Mouse (Mus musculus) v-Abl transformed pro-B cells (cell line): ENCODE results near the gene Cxcl3.
"Not testable (repeated sequence)": the region's sequence is repeated elsewhere in the genome, so short reads cannot be mapped to it uniquely, and the experiment has no call there.

ENCODE experiments used
- in situ Hi-C, 2 experiments: fragments of 400-800 bp; cut with MboI; formaldehyde crosslinking; loops; one replicate each; pipeline ENCODE4 v1.15.1; 2025; ENCODE audit not compliant: unreplicated experiment in 2 of 2

Gene Cxcl3

DNA sequence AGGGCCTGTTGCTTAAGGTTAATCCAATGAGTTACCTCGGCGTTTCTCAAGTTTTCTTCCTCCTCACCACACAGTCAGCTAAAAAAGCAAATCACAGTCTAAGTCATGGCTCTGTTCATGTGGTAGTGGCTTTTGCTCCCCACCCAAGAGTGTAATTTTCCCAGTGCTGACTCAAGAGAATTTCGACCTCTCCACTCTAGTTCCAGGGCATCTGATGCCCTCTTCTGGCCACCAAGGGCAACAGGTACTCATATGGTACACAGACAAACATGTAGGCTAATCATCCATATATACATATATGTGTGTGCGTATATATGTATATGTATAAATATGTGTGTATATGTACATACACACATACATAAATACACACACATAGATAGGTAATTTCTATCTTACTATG, 2.2 kb downstream of the Cxcl3 start:
- in situ Hi-C loops, result loop anchor here in 1 of 2 experiments (5.0 kb wide), 1 partner anchor 126 kb away; no protein-coding TSS in a partner anchor

DNA sequence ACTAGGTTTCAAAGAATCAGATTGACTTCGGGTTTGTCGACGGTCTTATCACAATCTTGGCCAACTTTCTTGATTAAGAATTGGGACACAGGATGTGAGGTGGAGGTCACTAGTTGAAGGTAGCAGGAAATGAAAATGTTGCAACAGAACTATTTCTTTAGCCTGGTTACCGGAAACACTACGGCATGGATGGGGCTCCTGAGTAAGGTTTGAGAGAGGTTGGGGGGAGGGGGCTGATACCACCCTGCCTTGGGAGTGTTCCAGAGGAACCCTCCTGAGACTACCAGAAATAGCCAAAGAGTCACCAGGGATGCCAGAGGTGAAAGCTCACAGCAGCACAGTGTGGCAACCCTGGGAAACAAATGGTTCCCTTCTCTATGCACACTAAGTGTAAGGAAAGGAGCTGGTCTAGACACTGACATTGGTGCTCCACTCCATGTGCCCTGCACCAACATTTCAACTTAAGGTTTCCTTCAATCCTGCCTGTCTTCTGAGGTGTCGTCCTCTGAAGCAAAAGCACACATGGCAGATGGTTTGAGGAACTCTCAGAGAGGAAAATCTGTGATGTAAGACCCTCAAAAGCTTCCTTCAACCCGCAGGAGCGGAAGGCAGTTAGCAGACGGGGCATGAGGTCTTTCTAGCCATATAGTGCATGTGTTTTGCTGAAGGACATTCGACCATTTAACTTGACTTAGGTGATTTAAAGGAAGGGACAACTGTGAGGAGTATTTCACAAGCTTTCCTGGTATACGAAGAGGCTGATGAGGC, 3.6 kb downstream of the Cxcl3 start:
- in situ Hi-C loops, result loop anchor here (5.0 kb wide), 1 partner anchor 127 kb away; no protein-coding TSS in a partner anchor

DNA sequence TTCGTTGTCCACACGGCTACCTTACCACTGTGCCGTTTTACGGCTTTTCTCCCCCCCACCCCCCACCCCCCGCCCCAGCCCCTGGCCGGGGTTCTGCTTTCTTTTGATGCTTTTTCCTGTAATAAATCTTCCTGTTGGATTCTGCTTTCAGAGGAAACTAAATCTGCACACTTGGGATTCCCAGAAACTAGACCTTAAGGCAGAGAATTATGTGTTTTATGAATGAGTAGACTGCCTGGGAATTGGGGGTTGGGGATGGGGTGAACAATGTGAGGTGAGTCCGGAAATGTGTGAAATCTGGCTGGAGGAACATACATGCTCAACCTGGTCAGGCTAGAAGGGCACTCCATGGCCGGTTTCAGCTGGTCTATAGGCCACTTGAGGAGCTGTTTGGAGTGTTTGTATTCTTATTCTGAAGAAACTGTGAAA, 4.2 kb downstream of the Cxcl3 start:
- in situ Hi-C loops, result loop anchor here in 1 of 2 experiments (5.0 kb wide), 1 partner anchor 128 kb away; no protein-coding TSS in a partner anchor

DNA sequence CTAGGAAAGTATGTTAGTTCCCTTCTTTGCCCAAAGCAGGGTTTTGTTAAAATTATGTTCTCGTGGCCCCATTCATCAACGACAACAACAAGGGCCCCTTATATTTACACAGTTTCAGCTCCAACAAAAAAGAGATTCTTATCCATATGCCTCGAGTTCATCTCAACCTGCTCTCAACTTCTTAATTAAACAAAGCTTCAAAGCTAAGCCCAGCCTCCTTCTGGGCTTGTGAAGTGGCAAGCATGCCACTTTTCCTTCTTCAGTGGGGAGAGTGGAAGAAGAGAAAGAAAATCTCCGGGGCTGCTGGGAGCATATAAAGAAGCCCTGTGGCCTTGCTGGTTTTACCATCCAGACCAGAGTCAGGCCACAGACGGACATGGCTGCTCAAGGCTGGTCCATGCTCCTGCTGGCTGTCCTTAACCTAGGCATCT, 8.3 kb downstream of the Cxcl3 start, which contains the start of gene Cxcl15:
TSS of gene Cxcl15 (plus strand) at position 340 of the 431 bp plus-strand sequence.
- in situ Hi-C loops, result loop anchor here in 1 of 2 experiments (5.0 kb wide), 1 partner anchor 132 kb away; no protein-coding TSS in a partner anchor

DNA sequence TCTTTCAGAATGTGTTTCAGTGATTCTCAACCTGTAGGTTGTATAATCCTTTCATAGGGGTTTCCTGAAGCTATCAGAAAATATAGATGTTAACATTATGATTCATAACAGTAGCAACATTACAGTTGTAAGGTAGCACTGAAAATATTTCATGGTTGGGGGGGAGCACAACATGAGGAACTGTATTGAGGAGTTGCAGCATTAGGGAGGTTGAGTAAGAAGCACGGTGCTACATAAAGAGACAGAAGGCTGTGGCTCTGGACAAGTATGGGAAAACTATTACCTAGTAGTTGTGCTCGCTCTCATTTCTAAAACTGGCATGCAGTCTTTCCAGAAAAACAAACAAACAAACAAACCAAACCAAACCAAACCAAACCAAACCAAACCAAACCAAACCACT, 9.5 kb downstream of the Cxcl3 start:
- in situ Hi-C loops, result not testable (repeated sequence)

DNA sequence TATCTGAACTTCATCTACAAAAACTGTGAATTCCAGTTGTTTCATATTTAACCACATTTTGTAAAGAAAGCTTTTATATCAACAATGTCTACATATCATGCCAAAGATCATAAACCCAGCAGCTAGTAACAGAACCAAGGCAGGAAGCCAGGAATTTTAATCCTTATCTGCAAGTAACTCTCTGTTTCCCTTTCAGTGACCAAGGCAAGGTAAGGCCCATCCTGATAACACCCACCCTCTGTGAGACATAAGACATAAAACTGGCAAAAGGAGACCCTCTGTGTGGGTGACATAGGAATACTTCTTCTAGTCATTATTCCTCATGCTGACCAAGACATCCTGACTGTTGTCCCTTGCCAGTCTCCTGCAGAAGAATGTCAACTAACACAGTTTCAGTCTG, 18.7 kb downstream of the Cxcl3 start:
- in situ Hi-C loops, result no loop called here

DNA sequence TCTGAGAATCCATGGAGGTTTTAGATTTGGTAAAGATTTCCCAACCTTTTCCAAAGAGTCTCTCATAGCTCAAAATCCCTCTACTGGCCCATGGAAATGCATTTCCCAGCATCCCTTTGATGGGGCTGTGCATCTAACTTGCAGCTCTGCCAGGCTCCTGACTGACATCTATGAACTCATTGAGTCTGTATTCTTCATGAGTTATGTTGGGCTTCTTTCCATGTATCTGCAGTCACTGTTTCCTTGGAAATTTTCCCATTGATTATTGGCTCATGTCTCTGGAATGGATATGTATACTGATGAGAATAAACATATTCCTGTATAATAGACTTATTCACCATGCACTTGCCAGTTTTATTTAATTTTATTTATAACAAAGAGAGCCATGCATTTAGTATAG, 20.1 kb downstream of the Cxcl3 start:
- in situ Hi-C loops, result no loop called here

DNA sequence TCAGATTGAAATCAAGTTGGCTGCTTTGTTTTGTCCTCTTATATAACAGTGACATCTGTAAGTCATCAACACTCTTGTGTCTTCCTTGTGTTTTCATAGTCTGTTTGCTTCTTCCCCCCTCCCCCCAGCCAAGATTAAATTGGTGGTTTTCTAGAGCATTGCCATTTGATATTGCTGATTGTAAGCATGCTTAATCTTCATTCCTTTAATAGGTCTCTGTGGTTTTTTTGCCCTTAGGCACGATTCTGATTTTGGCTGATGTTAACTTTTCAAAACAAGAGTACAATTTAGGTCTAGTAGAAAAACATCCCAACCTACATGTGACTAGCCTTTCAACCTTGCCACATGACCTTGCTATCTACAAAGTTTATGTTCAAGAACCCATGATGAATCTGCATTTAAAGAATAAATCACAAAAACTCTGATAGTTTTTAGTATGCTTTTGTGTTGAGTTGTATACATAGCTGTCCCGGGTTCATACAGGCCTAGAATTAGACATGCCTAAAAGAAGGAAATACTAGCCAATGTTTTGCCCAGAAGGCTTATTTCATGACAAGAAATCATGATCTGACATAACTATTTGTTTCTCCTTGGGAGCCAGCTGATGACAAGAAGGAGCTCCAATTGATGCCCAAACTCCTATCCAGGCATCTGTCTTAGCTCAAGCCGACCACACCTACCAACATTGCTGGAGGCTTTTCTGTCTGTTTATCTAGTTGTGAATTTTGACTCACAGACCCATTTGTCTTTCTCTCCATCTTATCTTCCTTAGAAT, 21.5 kb downstream of the Cxcl3 start:
- in situ Hi-C loops, result no loop called here

DNA sequence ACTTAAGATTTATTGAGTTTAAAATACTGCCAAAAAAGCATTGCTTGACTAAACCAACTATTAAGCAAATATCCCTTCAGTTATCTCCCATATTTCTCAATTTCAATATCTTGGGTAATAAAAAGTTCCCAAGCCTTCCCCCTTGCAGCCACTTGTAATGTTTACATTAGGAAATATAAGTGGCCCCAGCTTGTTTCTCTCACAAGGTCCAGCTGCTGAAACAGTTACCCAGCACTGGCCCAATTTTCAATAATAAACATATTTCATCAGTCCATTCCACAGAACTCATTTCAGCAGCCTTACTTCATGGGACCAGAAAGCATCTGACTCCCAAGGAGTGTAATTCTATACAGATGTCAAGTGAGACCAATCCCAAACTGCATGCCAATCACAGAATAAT, 33.9 kb downstream of the Cxcl3 start:
- in situ Hi-C loops, result no loop called here

DNA sequence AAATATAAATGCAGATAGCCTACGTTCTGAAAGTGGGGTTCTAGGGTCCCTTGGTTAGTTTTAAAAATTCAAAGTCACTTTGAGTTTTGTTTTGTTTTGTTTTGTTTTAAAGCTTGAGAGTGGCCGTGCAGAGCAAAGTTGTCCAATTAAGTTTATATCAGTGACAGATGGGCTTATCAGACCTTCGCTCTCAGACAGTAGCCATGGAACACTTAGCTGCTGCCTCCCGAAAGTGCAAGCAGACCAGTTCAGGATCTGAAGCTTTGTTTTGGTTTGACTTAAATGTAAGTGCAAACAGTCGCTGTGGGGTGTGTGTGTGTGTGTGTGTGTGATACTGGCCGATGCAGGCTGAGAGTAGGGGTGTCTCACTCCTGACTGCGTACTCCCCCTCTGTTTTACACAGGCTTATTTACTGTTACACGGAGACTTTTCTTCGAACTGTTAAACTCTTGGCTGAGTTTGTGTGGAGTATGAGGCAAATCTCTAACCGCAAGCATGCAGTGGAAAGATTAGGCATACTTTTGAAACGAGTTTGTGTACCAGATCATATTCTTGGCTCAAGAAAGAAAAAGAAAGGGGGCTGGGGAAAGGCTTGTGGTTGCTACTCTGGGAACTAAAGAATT, 46.4 kb downstream of the Cxcl3 start:
- in situ Hi-C loops, result no loop called here

DNA sequence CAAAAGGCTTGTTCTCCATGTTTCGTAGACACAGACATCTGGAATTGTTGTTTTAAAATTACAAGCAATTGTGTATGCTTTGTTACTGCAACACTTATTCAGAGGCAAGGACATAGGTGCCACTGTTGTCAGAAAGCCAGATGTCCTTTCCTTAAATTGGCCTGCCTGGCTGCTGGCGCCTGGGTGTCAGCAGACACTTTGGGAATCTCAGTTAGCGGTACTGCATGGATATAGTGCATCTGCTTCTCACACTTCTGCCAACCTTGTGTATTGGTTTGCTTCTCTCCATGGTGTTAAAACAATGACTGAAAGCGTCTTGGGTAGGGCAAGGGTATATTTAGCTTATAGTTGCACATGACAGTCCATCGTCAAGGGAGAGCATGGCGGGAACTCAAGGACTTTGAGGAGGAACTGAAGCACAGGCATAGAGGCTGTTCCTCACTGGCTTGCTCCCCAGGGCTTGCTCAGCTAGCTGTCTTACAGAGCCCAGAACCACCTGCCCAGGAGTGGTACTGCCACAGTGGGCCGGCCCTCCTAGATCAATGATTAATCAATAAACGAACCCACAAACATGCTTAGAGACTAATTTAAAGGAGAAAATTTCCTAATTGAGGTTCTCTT, 47.0 kb downstream of the Cxcl3 start:
- in situ Hi-C loops, result no loop called here

DNA sequence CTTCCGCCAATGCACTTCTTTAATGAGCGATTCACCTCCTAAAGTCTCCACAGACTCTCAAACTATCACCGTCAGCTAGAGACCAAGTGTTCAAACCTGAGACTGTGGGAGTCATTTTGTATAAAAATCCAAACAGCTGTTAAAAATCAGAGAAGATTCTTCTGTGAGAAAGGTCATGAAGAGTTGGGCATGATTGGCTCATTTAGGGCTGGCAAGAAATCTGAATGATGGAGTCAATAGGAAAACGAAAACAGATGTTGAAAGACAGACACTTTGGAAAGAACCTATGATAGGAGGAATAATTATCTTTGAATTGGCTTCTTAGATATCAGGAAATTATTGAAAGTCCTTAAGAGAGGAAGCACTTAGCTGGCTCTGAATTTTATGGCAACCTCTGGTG, 48.5 kb downstream of the Cxcl3 start:
- in situ Hi-C loops, result no loop called here

DNA sequence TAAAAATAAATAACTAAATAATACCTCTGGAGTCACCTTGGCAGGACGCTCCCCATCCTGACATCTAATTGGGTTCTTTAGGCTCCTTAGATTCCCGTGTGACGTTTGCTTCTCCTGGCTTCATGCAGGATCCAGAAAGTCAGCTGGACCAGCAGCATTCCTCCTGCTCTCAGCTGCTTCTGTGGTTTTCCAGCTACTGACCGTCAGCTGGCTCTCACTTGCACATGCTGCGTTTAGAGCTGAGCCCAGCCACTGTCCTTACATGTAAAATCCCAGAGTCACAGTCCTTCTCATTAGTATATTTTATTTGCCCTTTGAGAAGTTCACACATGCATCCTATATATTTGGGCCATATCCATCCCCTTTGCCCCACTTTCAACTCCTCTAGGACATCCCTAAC, 52.7 kb downstream of the Cxcl3 start:
- in situ Hi-C loops, result no loop called here
